Mouse (Mus musculus): ENCODE measurements around the gene Hinfp. TPM values are rescaled to one million over a fixed set of nuclear protein-coding genes. Genes with fewer than 3 reads are reported as not detected.

Gene Hinfp
- polyA plus RNA-seq, 1 experiment, result 6.5 TPM

GRCm38 (mm10) chr9:44261388-44261787 is 44.1 kb downstream of the Hinfp start:
- no peaks in the 10 kb centered on the region for H3K27me3 ChIP-seq (ENCODE audit: control insufficient read depth, insufficient read depth, insufficient read length)
- no peaks in the 10 kb centered on the region for H3K36me3 ChIP-seq (ENCODE audit: control insufficient read depth, insufficient read depth)
- no peaks in the 10 kb centered on the region for H3K79me2 ChIP-seq (ENCODE audit: control insufficient read depth, insufficient read depth)
- no peak overlapping the region for H3ac ChIP-seq (ENCODE audit: control insufficient read depth, insufficient read length)
- H3K4me2 ChIP-seq (ENCODE audit: low read depth), result no peak overlapping the region
- H3K4me3 ChIP-seq, result no peak overlapping the region
- TF ChIP-seq USF1 (IDR thresholded peaks at IDR 0.05; ENCODE audit: low read depth) (no peak), POLR2A (IDR thresholded peaks at IDR 0.05; ENCODE audit: insufficient read length, low read depth) (no peak), MAX (IDR thresholded peaks at IDR 0.05; ENCODE audit: low read depth) (no peak), CEBPB (IDR thresholded peaks at IDR 0.05; ENCODE audit: insufficient read depth, poor library complexity, severe bottlenecking) (no peak), TCF12 (IDR thresholded peaks at IDR 0.05; ENCODE audit: insufficient read depth, poor library complexity, severe bottlenecking) (no peak), POLR2AphosphoS2 (IDR thresholded peaks at IDR 0.05; ENCODE audit: insufficient read length, low read depth) (no peak), TCF3 (IDR thresholded peaks at IDR 0.05; ENCODE audit: insufficient read length, low read depth) (no peak), REST (IDR thresholded peaks at IDR 0.05; ENCODE audit: insufficient read depth, insufficient read length) (no peak), E2F4 (IDR thresholded peaks at IDR 0.05; ENCODE audit: insufficient read depth) (no peak), SRF (IDR thresholded peaks at IDR 0.05; ENCODE audit: control insufficient read depth, insufficient read length, low read depth) (no peak), MYOG (IDR thresholded peaks at IDR 0.05; ENCODE audit: control insufficient read depth in 1 of 3, insufficient read depth in 1 of 3, insufficient read length in 2 of 3, low read depth in 2 of 3) (no peak), MYOD1 (IDR thresholded peaks at IDR 0.05; ENCODE audit: control insufficient read depth in 1 of 3, insufficient read length in 2 of 3, low read depth in 2 of 3) (no peak)

DNA sequence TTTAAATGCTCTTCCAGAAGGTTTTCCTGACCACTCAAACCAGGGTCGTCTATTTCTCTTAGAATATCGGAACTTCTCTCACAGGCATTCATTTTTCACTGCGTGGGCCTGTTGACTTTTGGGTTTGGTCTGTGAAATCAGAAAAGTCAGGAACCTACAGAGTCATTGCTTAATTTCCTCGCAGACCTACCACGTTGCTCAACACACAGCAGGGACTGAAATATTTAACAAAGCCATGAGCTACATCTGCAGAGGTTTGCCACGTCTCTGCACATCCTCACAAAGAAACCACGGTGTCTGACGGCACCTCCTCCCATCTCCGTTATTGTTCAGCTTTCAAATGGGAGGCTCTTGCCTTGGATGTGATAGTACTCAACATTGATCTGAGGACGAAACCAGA is 46.5 kb downstream of the Hinfp start:
- Histone ChIP-seq H3K4me2 (ENCODE audit: low read depth) (no peak overlapping the region), H3K4me3 (no peak overlapping the region), H3K79me2 (ENCODE audit: control insufficient read depth, insufficient read depth) (no peaks in the 10 kb centered on the region), H3K27me3 (ENCODE audit: control insufficient read depth, insufficient read depth, insufficient read length) (no peaks in the 10 kb centered on the region), H3K36me3 (ENCODE audit: control insufficient read depth, insufficient read depth) (no peaks in the 10 kb centered on the region), H3ac (ENCODE audit: control insufficient read depth, insufficient read length) (no peak overlapping the region)
- TF ChIP-seq MAX (IDR thresholded peaks at IDR 0.05; ENCODE audit: low read depth) (no peak), MYOG (IDR thresholded peaks at IDR 0.05; ENCODE audit: control insufficient read depth in 1 of 3, insufficient read depth in 1 of 3, insufficient read length in 2 of 3, low read depth in 2 of 3) (no peak), CEBPB (IDR thresholded peaks at IDR 0.05; ENCODE audit: insufficient read depth, poor library complexity, severe bottlenecking) (no peak), SRF (IDR thresholded peaks at IDR 0.05; ENCODE audit: control insufficient read depth, insufficient read length, low read depth) (no peak), POLR2A (IDR thresholded peaks at IDR 0.05; ENCODE audit: insufficient read length, low read depth) (no peak), MYOD1 (IDR thresholded peaks at IDR 0.05; ENCODE audit: control insufficient read depth in 1 of 3, insufficient read length in 2 of 3, low read depth in 2 of 3) (no peak), POLR2AphosphoS2 (IDR thresholded peaks at IDR 0.05; ENCODE audit: insufficient read length, low read depth) (no peak)

GRCm38 (mm10) chr9:44256213-44256612 is 49.3 kb downstream of the Hinfp start:
- no peak overlapping the region for H3K4me3 ChIP-seq
- no peak overlapping the region for H3K4me2 ChIP-seq (ENCODE audit: low read depth)
- H3K36me3 ChIP-seq (ENCODE audit: control insufficient read depth, insufficient read depth), result no peaks in the 10 kb centered on the region
- H3K79me2 ChIP-seq (ENCODE audit: control insufficient read depth, insufficient read depth), result no peaks in the 10 kb centered on the region
- TF ChIP-seq TCF3 (IDR thresholded peaks at IDR 0.05; ENCODE audit: insufficient read length, low read depth) (no peak), MYOG (IDR thresholded peaks at IDR 0.05; ENCODE audit: control insufficient read depth in 1 of 3, insufficient read depth in 1 of 3, insufficient read length in 2 of 3, low read depth in 2 of 3) (no peak)
- H3K27me3 ChIP-seq (ENCODE audit: control insufficient read depth, insufficient read depth, insufficient read length), result no peaks in the 10 kb centered on the region
- no peak overlapping the region for H3ac ChIP-seq (ENCODE audit: control insufficient read depth, insufficient read length)

- Histone ChIP-seq H3K36me3 (ENCODE audit: control insufficient read depth, insufficient read depth) (no peaks in the 10 kb centered on the region), H3K4me2 (ENCODE audit: low read depth) (no peak overlapping the region), H3K4me3 (no peak overlapping the region), H3ac (ENCODE audit: control insufficient read depth, insufficient read length) (no peak overlapping the region), H3K27me3 (ENCODE audit: control insufficient read depth, insufficient read depth, insufficient read length) (no peaks in the 10 kb centered on the region), H3K79me2 (ENCODE audit: control insufficient read depth, insufficient read depth) (no peaks in the 10 kb centered on the region)
- TF ChIP-seq USF1 (IDR thresholded peaks at IDR 0.05; ENCODE audit: low read depth) (no peak), CEBPB (IDR thresholded peaks at IDR 0.05; ENCODE audit: insufficient read depth, poor library complexity, severe bottlenecking) (no peak), SRF (IDR thresholded peaks at IDR 0.05; ENCODE audit: control insufficient read depth, insufficient read length, low read depth) (no peak), REST (IDR thresholded peaks at IDR 0.05; ENCODE audit: insufficient read depth, insufficient read length) (no peak)
Observed at GRCm38 (mm10) chr9:44255136-44255521, 50.3 kb downstream of the Hinfp start.

- H3ac ChIP-seq (ENCODE audit: control insufficient read depth, insufficient read length), result no peak overlapping the region
- H3K4me2 ChIP-seq (ENCODE audit: low read depth), result no peak overlapping the region
- no peak overlapping the region for H3K4me3 ChIP-seq
- no peaks in the 10 kb centered on the region for H3K27me3 ChIP-seq (ENCODE audit: control insufficient read depth, insufficient read depth, insufficient read length)
- no peaks in the 10 kb centered on the region for H3K79me2 ChIP-seq (ENCODE audit: control insufficient read depth, insufficient read depth)
- TF ChIP-seq REST (IDR thresholded peaks at IDR 0.05; ENCODE audit: insufficient read depth, insufficient read length) (no peak), TCF3 (IDR thresholded peaks at IDR 0.05; ENCODE audit: insufficient read length, low read depth) (no peak), USF1 (IDR thresholded peaks at IDR 0.05; ENCODE audit: low read depth) (no peak), E2F4 (IDR thresholded peaks at IDR 0.05; ENCODE audit: insufficient read depth) (no peak), SRF (IDR thresholded peaks at IDR 0.05; ENCODE audit: control insufficient read depth, insufficient read length, low read depth) (no peak), MYOG (IDR thresholded peaks at IDR 0.05; ENCODE audit: control insufficient read depth in 1 of 3, insufficient read depth in 1 of 3, insufficient read length in 2 of 3, low read depth in 2 of 3) (no peak), MAX (IDR thresholded peaks at IDR 0.05; ENCODE audit: low read depth) (no peak), CEBPB (IDR thresholded peaks at IDR 0.05; ENCODE audit: insufficient read depth, poor library complexity, severe bottlenecking) (no peak), MYOD1 (IDR thresholded peaks at IDR 0.05; ENCODE audit: control insufficient read depth in 1 of 3, insufficient read length in 2 of 3, low read depth in 2 of 3) (no peak)
- no peaks in the 10 kb centered on the region for H3K36me3 ChIP-seq (ENCODE audit: control insufficient read depth, insufficient read depth)
Observed at GRCm38 (mm10) chr9:44254508-44255135, 50.8 kb downstream of the Hinfp start.

Measured in myocyte (in vitro differentiated cells).